Mouse (Mus musculus) midbrain, embryonic 15.5 days (tissue): ENCODE results near the gene Celf2. TPM values are rescaled to one million over a fixed set of nuclear protein-coding genes. Genes with fewer than 3 reads are reported as not detected.

ENCODE experiments used
- ATAC-seq: fragments of 200-750 bp; cut with Nextera tagmentation; replicated peaks from 2 replicates; pipeline ENCODE4 v1.8.0; 2017; ENCODE audit warnings: moderate TSS enrichment
- H3K27ac ChIP-seq: fragments of 300-500 bp; sonication (generic); 2 replicates; pipeline ENCODE4 v1.5.1; 2015; ENCODE audit warnings: mild to moderate bottlenecking, inconsistent platforms
- H3K27me3 ChIP-seq: fragments of 300-500 bp; sonication (generic); replicated peaks from 2 replicates; pipeline ENCODE4 v1.6.1; 2015; ENCODE audit warnings: inconsistent platforms
- H3K36me3 ChIP-seq: fragments of 300-500 bp; sonication (generic); replicated peaks from 2 replicates; pipeline ENCODE4 v1.6.1; 2015; ENCODE audit warnings: inconsistent platforms
- H3K4me1 ChIP-seq: fragments of 300-500 bp; sonication (generic); 2 replicates; pipeline ENCODE4 v1.6.1; 2015; ENCODE audit warnings: inconsistent platforms
- H3K4me2 ChIP-seq: fragments of 300-500 bp; sonication (generic); 2 replicates; pipeline ENCODE4 v1.6.1; 2015; ENCODE audit warnings: inconsistent platforms, mild to moderate bottlenecking, moderate library complexity
- H3K4me3 ChIP-seq: fragments of 300-500 bp; sonication (generic); 2 replicates; pipeline ENCODE4 v1.5.1; 2015; ENCODE audit warnings: mild to moderate bottlenecking, inconsistent platforms
- H3K9ac ChIP-seq: fragments of 300-500 bp; sonication (generic); 2 replicates; pipeline ENCODE4 v1.6.1; 2015; ENCODE audit warnings: mild to moderate bottlenecking, inconsistent platforms
- H3K9me3 ChIP-seq: fragments of 300-500 bp; sonication (generic); 2 replicates; pipeline ENCODE4 v1.6.1; 2016; ENCODE audit warnings: inconsistent platforms
- WGBS: fragments of 180-500 bp; shearing (Covaris S2); methylation state at CpG from one replicate; pipeline ENCODE4 v1.1.7; 2015; ENCODE audit warnings: mixed read lengths; 5-methylcytosine and 5-hydroxymethylcytosine counted together
- polyA plus RNA-seq: library from polyadenylated mRNA; unstranded; fragments of >200 nt; fragmentation: Nextera tagmentation; extraction: Ambion mirVana; gene quantifications from 2 replicates; pipeline ENCODE4 v1.2.1, GENCODE M21; 2015

Gene Celf2
- polyA plus RNA-seq, 1 experiment from 2014 or later: 190 TPM

- no peaks in the 10 kb centered on the region for H3K27me3 ChIP-seq
- ATAC-seq: no peak
- no peaks in the 10 kb centered on the region for H3K36me3 ChIP-seq
- 96% methylated on average over 1 of the region's 1 CpGs for WGBS
- H3K4me2 ChIP-seq: no peak overlapping the region
- H3K4me1 ChIP-seq: no peaks in the 10 kb centered on the region
- no peaks in the 10 kb centered on the region for H3K9me3 ChIP-seq
- H3K9ac ChIP-seq: no peak overlapping the region
- H3K4me3 ChIP-seq: no peak overlapping the region
- no peak overlapping the region for H3K27ac ChIP-seq
These were observed 612.5 kb downstream of the Celf2 start for GRCm38 (mm10) chr2:6896896-6897295.

DNA sequence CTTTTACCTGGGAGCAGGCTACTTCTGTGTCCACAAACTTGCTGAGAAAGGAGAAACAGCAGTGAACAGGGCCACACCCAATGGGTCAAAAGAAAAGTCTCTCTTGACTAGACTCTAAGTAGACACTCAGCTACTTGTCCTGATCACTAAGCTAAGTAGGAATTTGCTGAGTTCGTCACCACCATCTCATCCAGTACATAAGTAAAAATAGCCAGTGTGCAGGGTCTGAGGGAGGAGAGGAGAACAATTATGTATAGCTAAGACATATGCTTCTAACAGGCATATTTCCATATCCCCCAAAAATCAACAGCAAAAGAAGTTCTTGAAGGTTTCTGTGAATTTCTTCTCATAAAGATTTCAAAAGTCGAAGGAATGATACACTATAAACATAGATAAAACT, 615.8 kb downstream of the Celf2 start:
- WGBS: 88% methylated on average over 2 of the region's 2 CpGs
- ATAC-seq: no peak

DNA sequence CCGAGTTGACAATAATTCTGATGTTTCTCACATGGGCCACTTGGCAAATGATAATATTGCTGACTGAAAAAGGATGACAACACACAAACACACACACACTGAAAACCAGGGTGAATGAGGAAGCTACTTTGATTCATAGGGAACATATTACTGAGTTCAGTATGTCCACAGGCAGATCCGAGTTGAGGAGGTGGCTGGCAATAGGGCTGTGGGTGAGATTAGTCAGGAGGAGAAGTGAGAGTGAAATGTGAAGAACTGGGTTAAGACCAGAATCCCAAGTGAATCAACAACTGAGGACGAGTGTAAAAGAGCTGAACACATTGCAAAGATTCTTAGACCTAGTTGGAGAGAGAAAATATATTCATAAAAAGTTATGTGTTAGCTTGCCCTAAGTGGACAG, 616.3 kb downstream of the Celf2 start:
- Histone ChIP-seq H3K4me2 (no peak overlapping the region), H3K9me3 (no peaks in the 10 kb centered on the region), H3K9ac (no peak overlapping the region), H3K27me3 (no peaks in the 10 kb centered on the region), H3K4me1 (no peaks in the 10 kb centered on the region), H3K27ac (no peak overlapping the region), H3K36me3 (no peaks in the 10 kb centered on the region), H3K4me3 (no peak overlapping the region)
- ATAC-seq: no peak
- WGBS: 84% methylated on average over 3 of the region's 3 CpGs

More for the DNA sequence above, 615.8 kb downstream of the Celf2 start:
- Histone ChIP-seq H3K9me3 (no peaks in the 10 kb centered on the region), H3K4me3 (no peak overlapping the region), H3K27me3 (no peaks in the 10 kb centered on the region), H3K9ac (no peak overlapping the region), H3K4me1 (no peaks in the 10 kb centered on the region), H3K4me2 (no peak overlapping the region), H3K36me3 (no peaks in the 10 kb centered on the region), H3K27ac (no peak overlapping the region)

DNA sequence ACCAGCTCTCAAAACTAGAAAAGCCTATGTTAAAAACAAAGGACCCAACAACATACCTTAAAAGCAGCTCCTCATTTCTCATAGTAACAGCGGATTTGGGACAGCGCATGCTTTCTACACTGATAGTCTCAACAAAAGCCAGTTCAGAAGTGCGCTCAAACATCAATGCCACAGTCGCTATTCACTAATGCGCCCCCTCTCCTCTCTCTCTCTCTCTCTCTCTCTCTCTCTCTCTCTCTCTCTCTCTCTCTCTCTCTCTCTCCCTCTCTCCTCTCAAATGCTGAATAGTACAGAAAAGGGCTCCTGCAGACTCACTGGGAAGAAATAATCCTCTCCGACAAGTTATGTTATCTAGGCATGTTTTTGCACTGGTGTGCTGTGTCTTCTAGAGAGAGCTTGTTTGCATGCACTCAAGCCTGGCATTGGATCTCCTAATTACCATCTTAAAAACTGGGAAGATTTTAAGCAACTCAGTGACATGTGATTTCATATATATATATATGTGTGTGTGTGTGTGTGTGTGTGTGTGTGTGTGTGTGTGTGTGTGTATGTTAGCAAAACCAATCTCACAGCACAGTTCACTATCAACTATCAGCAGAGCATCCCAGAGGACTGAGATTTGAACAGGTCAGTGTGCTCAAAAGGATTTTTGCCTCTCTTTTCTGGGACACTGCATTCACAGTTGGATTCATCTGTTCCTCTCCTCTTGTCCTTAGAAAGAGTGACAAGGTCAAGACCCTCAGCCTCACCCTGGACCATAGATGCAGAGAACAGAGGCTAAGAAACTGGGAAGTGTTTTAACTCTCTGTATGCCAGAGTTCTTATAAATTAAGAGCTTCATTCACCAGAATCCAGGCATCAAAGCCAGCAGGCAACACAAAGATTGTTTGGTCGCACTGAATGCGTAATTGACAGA, 624.3 kb downstream of the Celf2 start:
- no peaks in the 10 kb centered on the region for H3K9me3 ChIP-seq
- peak overlapping the region; percentile 95 for H3K27ac ChIP-seq
- peaks cover 21% of the 10 kb centered on the region for H3K4me1 ChIP-seq
- WGBS: 14% methylated on average over 8 of the region's 8 CpGs
- peak overlapping the region; percentile 67 for H3K4me3 ChIP-seq
- H3K4me2 ChIP-seq: peak overlapping the region; percentile 47
- ATAC-seq: peak; percentile 82
- peak overlapping the region; percentile 74 for H3K9ac ChIP-seq
- H3K27me3 ChIP-seq: no peaks in the 10 kb centered on the region
- H3K36me3 ChIP-seq: no peaks in the 10 kb centered on the region

- ATAC-seq: peak; percentile 70
- H3K4me3 ChIP-seq: peak overlapping the region; percentile 67
- H3K36me3 ChIP-seq: no peaks in the 10 kb centered on the region
- peak overlapping the region; percentile 95 for H3K27ac ChIP-seq
- no peaks in the 10 kb centered on the region for H3K27me3 ChIP-seq
- H3K9me3 ChIP-seq: no peaks in the 10 kb centered on the region
- H3K4me1 ChIP-seq: peaks cover 21% of the 10 kb centered on the region
- H3K4me2 ChIP-seq: peak overlapping the region; percentile 47
- H3K9ac ChIP-seq: peak overlapping the region; percentile 74
- 8% methylated on average over 13 of the region's 13 CpGs for WGBS
These were observed 625.2 kb downstream of the Celf2 start for GRCm38 (mm10) chr2:6883996-6884795.

- peak overlapping the region; percentile 47 for H3K4me3 ChIP-seq
- 0 out of 2 replicates have a peak, but pooled peaks have one; percentile 15 for ATAC-seq
- peaks cover 21% of the 10 kb centered on the region for H3K4me1 ChIP-seq
- H3K36me3 ChIP-seq: no peaks in the 10 kb centered on the region
- no peaks in the 10 kb centered on the region for H3K27me3 ChIP-seq
- peak overlapping the region; percentile 51 for H3K4me2 ChIP-seq
- 11% methylated on average over 6 of the region's 6 CpGs for WGBS
- no peaks in the 10 kb centered on the region for H3K9me3 ChIP-seq
- H3K27ac ChIP-seq: peak overlapping the region; percentile 78
- H3K9ac ChIP-seq: peak overlapping the region; percentile 48
These were observed 627.0 kb downstream of the Celf2 start for GRCm38 (mm10) chr2:6882236-6882885.

GRCm38 (mm10) chr2:6880941-6881575, 628.3 kb downstream of the Celf2 start:
- peak overlapping the region; percentile 47 for H3K9ac ChIP-seq
- H3K27ac ChIP-seq: peak overlapping the region; percentile 78
- no peaks in the 10 kb centered on the region for H3K9me3 ChIP-seq
- no peaks in the 10 kb centered on the region for H3K27me3 ChIP-seq
- H3K36me3 ChIP-seq: no peaks in the 10 kb centered on the region
- H3K4me3 ChIP-seq: peak overlapping the region; percentile 47
- H3K4me1 ChIP-seq: peaks cover 28% of the 10 kb centered on the region
- ATAC-seq: no peak
- WGBS: 50% methylated on average over 6 of the region's 6 CpGs
- H3K4me2 ChIP-seq: peak overlapping the region; percentile 51

DNA sequence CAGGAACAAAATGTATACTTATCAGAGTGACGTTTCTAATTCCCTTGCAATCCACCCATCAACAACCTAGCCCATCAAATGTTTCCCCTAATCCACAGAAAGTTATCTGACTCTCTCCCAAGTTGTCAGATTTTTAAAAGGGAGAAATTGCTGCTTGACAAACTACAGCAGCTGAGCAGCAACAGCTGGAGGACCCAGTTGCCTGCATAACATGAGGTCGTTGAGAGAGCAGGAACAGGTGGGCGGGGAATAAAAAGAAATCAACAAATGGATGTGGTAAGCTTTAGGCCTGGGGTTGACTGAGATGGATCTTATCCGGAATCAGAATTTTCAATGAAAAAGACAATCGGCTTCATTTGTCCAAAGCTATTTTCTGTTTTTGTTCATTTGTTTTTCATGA, 632.3 kb downstream of the Celf2 start:
- no peaks in the 10 kb centered on the region for H3K9me3 ChIP-seq
- H3K4me3 ChIP-seq: no peak overlapping the region
- no peak for ATAC-seq
- H3K27me3 ChIP-seq: no peaks in the 10 kb centered on the region
- H3K36me3 ChIP-seq: no peaks in the 10 kb centered on the region
- H3K4me1 ChIP-seq: peaks cover 49% of the 10 kb centered on the region
- no peak overlapping the region for H3K4me2 ChIP-seq
- no peak overlapping the region for H3K9ac ChIP-seq
- no peak overlapping the region for H3K27ac ChIP-seq
- 72% methylated on average over 5 of the region's 5 CpGs for WGBS

DNA sequence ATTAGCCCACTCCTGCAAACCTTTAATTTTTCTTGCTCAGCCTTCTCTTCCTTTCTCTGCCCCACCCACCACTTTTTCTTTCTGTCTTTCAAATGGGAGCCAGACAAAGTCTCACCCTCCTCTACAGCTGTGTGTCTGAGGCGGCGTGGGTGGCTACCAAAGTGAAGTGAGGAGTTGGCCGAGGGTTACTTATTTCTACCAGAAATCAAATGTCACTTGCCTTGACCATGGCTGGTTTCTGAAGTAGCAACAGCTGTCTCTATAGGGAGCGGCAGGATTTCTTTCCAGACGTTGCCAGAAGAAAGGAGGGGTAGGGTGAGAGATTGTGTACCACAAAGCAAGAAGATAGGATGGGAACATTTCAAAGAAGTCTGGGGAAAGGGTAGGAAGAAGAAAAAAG, 632.8 kb downstream of the Celf2 start:
- H3K9ac ChIP-seq: no peak overlapping the region
- WGBS: 46% methylated on average over 5 of the region's 5 CpGs

GRCm38 (mm10) chr2:6875071-6875611, 634.2 kb downstream of the Celf2 start:
- peak overlapping the region; percentile 40 for H3K4me2 ChIP-seq
- H3K27ac ChIP-seq: peak overlapping the region; percentile 73
- no peaks in the 10 kb centered on the region for H3K27me3 ChIP-seq
- no peaks in the 10 kb centered on the region for H3K9me3 ChIP-seq
- peaks cover 48% of the 10 kb centered on the region for H3K4me1 ChIP-seq
- no peaks in the 10 kb centered on the region for H3K36me3 ChIP-seq
- ATAC-seq: no peak
- peak overlapping the region; percentile 13; the same call in 1 of the 2 replicates for H3K9ac ChIP-seq
- H3K4me3 ChIP-seq: peak overlapping the region; percentile 2; the same call in 1 of the 2 replicates
- WGBS: 11% methylated on average over 11 of the region's 11 CpGs

More for the DNA sequence above, 632.8 kb downstream of the Celf2 start:
- H3K4me2 ChIP-seq: peak overlapping the region; percentile 10; the same call in 1 of the 2 replicates
- no peaks in the 10 kb centered on the region for H3K9me3 ChIP-seq
- ATAC-seq: no peak
- no peaks in the 10 kb centered on the region for H3K27me3 ChIP-seq
- H3K27ac ChIP-seq: peak overlapping the region; percentile 4; the same call in 1 of the 2 replicates
- H3K36me3 ChIP-seq: no peaks in the 10 kb centered on the region
- peaks cover 49% of the 10 kb centered on the region for H3K4me1 ChIP-seq
- no peak overlapping the region for H3K4me3 ChIP-seq

DNA sequence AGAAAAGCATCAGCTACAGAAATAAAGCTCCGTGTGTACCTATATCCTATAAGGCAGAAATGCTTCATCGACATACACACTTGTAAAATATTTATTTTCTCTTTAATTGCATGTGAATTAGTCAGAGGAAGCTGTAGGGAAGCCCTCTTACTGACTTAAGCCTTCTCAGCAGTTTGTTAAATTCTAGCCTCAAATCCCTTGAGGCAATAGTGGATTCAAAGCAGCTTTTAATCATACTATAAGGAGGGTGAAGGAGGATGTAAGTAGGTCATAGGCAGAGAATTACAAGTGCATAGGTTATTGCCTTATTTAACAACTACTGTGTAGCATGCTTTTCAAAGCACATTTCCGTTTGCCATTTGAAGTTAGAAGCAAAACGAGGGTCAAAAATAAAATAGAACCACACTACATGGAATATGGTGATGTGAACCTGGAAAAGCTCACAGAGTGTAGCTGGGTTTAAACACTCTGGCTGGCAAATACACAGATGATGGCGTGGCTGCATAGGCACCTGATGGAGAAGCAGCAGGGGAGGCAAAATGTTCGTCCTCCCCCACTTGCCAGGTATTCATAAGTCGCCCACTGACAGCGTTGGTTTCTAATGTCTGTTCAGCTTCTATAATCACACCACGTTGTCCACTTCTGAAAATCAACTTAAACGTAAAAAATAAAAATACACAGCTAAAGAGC, 635.0 kb downstream of the Celf2 start:
- ATAC-seq: no peak
- peak overlapping the region; percentile 73 for H3K27ac ChIP-seq
- peak overlapping the region; percentile 0; the same call in 1 of the 2 replicates for H3K9ac ChIP-seq
- H3K4me3 ChIP-seq: peak overlapping the region; percentile 2; the same call in 1 of the 2 replicates
- H3K36me3 ChIP-seq: no peaks in the 10 kb centered on the region
- H3K9me3 ChIP-seq: no peaks in the 10 kb centered on the region
- H3K27me3 ChIP-seq: no peaks in the 10 kb centered on the region
- H3K4me2 ChIP-seq: peak overlapping the region; percentile 40
- peaks cover 53% of the 10 kb centered on the region for H3K4me1 ChIP-seq
- WGBS: 16% methylated on average over 10 of the region's 10 CpGs
